Mouse (Mus musculus) intestine, postnatal 0 days (tissue): ENCODE data around the gene Sorcs1. TPM values are rescaled to one million over a fixed set of nuclear protein-coding genes. Genes with fewer than 3 reads are reported as not detected.

Experiments used
- ATAC-seq: fragments of 200-750 bp; cut with Nextera tagmentation; 2 replicates; pipeline ENCODE4 v1.8.0; 2017; ENCODE audit warnings: mild to moderate bottlenecking, moderate TSS enrichment, moderate library complexity
- H3K27ac ChIP-seq: fragments of 300-500 bp; sonication (generic); 2 replicates; pipeline ENCODE4 v1.5.1; 2014; ENCODE audit warnings: mild to moderate bottlenecking, low read depth, low read length, moderate library complexity
- H3K27me3 ChIP-seq: fragments of 300-500 bp; sonication (generic); replicated peaks from 2 replicates; pipeline ENCODE4 v1.6.1; 2014; ENCODE audit warnings: low read length, mixed read lengths; ENCODE audit not compliant: control insufficient read depth, insufficient read depth
- H3K36me3 ChIP-seq: fragments of 300-500 bp; sonication (generic); 2 replicates; pipeline ENCODE4 v1.6.1; 2014; ENCODE audit warnings: mild to moderate bottlenecking, moderate library complexity; ENCODE audit not compliant: control insufficient read depth, insufficient read depth
- H3K4me1 ChIP-seq: fragments of 300-500 bp; sonication (generic); replicated peaks from 2 replicates; pipeline ENCODE4 v1.6.1; 2014; ENCODE audit warnings: antibody characterized with exemption, low read length, mixed read lengths; ENCODE audit not compliant: control insufficient read depth, insufficient read depth
- H3K4me2 ChIP-seq: fragments of 300-500 bp; sonication (generic); replicated peaks from 2 replicates; pipeline ENCODE4 v1.6.1; 2014; ENCODE audit warnings: low read depth, mild to moderate bottlenecking, moderate library complexity
- H3K4me3 ChIP-seq: fragments of 300-500 bp; sonication (generic); 2 replicates; pipeline ENCODE4 v1.5.1; 2014; ENCODE audit warnings: low read depth, low read length
- H3K9ac ChIP-seq: fragments of 300-500 bp; sonication (generic); 2 replicates; pipeline ENCODE4 v1.6.1; 2014; ENCODE audit warnings: mild to moderate bottlenecking, low read depth, low read length
- H3K9me3 ChIP-seq: fragments of 300-500 bp; sonication (generic); 2 replicates; pipeline ENCODE4 v1.6.1; 2016; ENCODE audit warnings: mixed run types; ENCODE audit not compliant: control insufficient read depth
- CTCF ChIP-seq: sonication (generic); IDR thresholded peaks from 2 replicates; pipeline ENCODE4 v1.5.1; 2016; ENCODE audit warnings: low read depth, mild to moderate bottlenecking, control low read depth, antibody characterized with exemption, moderate library complexity
- WGBS: fragments of 180-500 bp; shearing (Covaris S2); extraction: QIAGEN DNeasy Blood & Tissue Kit; methylation state at CpG from one replicate; pipeline ENCODE4 v1.1.7; 2014; 5-methylcytosine and 5-hydroxymethylcytosine counted together
- polyA plus RNA-seq: library from polyadenylated mRNA; unstranded; fragments of >200 nt; fragmentation: Nextera tagmentation; extraction: Ambion mirVana; gene quantifications from 2 replicates; pipeline ENCODE4 v1.2.1, GENCODE M21; 2015

Gene Sorcs1
- polyA plus RNA-seq, 1 experiment from 2014 or later: 0.87 TPM

- H3K9ac ChIP-seq: no peak overlapping the region
- no peaks in the 10 kb centered on the region for H3K9me3 ChIP-seq
- H3K4me1 ChIP-seq: no peaks in the 10 kb centered on the region
- TF ChIP-seq CTCF: no peak
- H3K4me2 ChIP-seq: no peak overlapping the region
- H3K27me3 ChIP-seq: no peaks in the 10 kb centered on the region
- no peak overlapping the region for H3K4me3 ChIP-seq
- H3K27ac ChIP-seq: no peak overlapping the region
- ATAC-seq: no peak
- WGBS: 86% methylated on average over 5 of the region's 5 CpGs
- H3K36me3 ChIP-seq: no peaks in the 10 kb centered on the region
These were observed 299.5 kb downstream of the Sorcs1 start for GRCm38 (mm10) chr19:50378901-50379300.

DNA sequence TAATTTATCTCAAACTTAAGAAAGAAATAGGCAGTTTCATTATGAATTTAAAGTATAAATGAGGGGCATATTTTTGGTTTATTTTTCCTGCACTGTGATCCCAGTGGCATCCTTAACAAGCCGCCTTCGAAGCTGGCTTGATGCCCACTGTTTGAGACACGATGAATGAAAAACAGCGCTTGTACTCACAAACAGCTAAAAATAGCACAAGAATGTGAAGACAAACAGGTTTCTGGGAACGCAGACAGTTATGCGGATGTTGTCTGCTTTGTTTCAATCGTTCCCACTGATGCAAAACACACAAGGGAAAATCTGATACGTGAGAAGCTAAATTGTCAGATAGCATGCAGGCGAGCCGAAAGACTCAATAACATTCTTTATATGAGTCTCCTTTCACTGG is 303.7 kb downstream of the Sorcs1 start:
- TF ChIP-seq CTCF: no peak
- no peak overlapping the region for H3K27ac ChIP-seq
- ATAC-seq: no peak
- H3K4me1 ChIP-seq: no peaks in the 10 kb centered on the region
- H3K27me3 ChIP-seq: no peaks in the 10 kb centered on the region
- no peak overlapping the region for H3K9ac ChIP-seq
- no peaks in the 10 kb centered on the region for H3K9me3 ChIP-seq
- H3K36me3 ChIP-seq: no peaks in the 10 kb centered on the region
- no peak overlapping the region for H3K4me2 ChIP-seq
- WGBS: 59% methylated on average over 10 of the region's 10 CpGs
- no peak overlapping the region for H3K4me3 ChIP-seq

- TF ChIP-seq CTCF: no peak
- no peak overlapping the region for H3K4me2 ChIP-seq
- H3K27ac ChIP-seq: no peak overlapping the region
- no peaks in the 10 kb centered on the region for H3K27me3 ChIP-seq
- H3K36me3 ChIP-seq: no peaks in the 10 kb centered on the region
- H3K9ac ChIP-seq: no peak overlapping the region
- ATAC-seq: no peak
- no peak overlapping the region for H3K4me3 ChIP-seq
- H3K4me1 ChIP-seq: no peaks in the 10 kb centered on the region
- 66% methylated on average over 3 of the region's 3 CpGs for WGBS
- no peaks in the 10 kb centered on the region for H3K9me3 ChIP-seq
These were observed 312.0 kb downstream of the Sorcs1 start for GRCm38 (mm10) chr19:50366446-50366845.

- no peak overlapping the region for H3K27ac ChIP-seq
- no peak for ATAC-seq
- no peaks in the 10 kb centered on the region for H3K27me3 ChIP-seq
- WGBS: 34% methylated on average over 9 of the region's 9 CpGs
- TF ChIP-seq CTCF: peak; percentile 43; the same call in 1 of the 2 replicates
- H3K9me3 ChIP-seq: no peaks in the 10 kb centered on the region
- H3K9ac ChIP-seq: no peak overlapping the region
- no peak overlapping the region for H3K4me3 ChIP-seq
- no peaks in the 10 kb centered on the region for H3K36me3 ChIP-seq
- H3K4me2 ChIP-seq: no peak overlapping the region
- no peaks in the 10 kb centered on the region for H3K4me1 ChIP-seq
These were observed 315.6 kb downstream of the Sorcs1 start for GRCm38 (mm10) chr19:50362655-50363500.

GRCm38 (mm10) chr19:50358561-50358960 is 319.9 kb downstream of the Sorcs1 start:
- no peak overlapping the region for H3K4me3 ChIP-seq
- no peaks in the 10 kb centered on the region for H3K36me3 ChIP-seq
- H3K9me3 ChIP-seq: no peaks in the 10 kb centered on the region
- H3K27ac ChIP-seq: no peak overlapping the region
- no peak for ATAC-seq
- 34% methylated on average over 2 of the region's 2 CpGs for WGBS
- TF ChIP-seq CTCF: no peak
- H3K4me1 ChIP-seq: no peaks in the 10 kb centered on the region
- H3K27me3 ChIP-seq: no peaks in the 10 kb centered on the region
- H3K4me2 ChIP-seq: no peak overlapping the region
- H3K9ac ChIP-seq: no peak overlapping the region

DNA sequence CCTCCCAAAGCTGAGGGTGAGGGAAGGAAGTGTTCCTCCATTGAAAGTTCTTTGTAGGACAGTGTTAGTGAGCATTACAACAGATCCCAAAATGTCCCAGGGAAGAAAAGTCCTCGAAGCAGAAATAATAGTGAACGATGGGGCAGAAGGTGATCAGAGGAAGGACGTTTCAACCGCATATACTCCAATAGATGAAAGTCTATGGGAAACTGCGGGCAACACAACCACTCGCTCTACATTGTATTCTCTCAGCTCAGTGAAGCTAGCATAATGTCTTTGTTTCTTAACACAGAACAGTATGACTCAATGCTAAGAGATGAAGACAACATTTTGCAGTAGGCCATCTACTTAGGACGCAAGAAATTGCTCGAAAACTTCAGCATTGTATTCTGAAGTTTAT is 339.2 kb downstream of the Sorcs1 start:
- Histone ChIP-seq H3K27ac (no peak overlapping the region), H3K4me2 (no peak overlapping the region), H3K9me3 (no peaks in the 10 kb centered on the region), H3K4me1 (no peaks in the 10 kb centered on the region), H3K4me3 (no peak overlapping the region), H3K36me3 (no peaks in the 10 kb centered on the region), H3K9ac (no peak overlapping the region), H3K27me3 (no peaks in the 10 kb centered on the region)
- no peak for TF ChIP-seq CTCF
- ATAC-seq: no peak
- 91% methylated on average over 8 of the region's 8 CpGs for WGBS
